Mouse (Mus musculus) left cerebral cortex, postnatal 36 days (tissue): ENCODE data around the gene Bsph1. TPM values are rescaled to one million over a fixed set of nuclear protein-coding genes. Genes with fewer than 3 reads are reported as not detected.
A peak's percentile ranks its signal among the peaks of the same experiment; 100 is the strongest.
"Not testable (repeated sequence)": the region's sequence is repeated elsewhere in the genome, so short reads cannot be mapped to it uniquely, and the experiment has no call there.

Experiments
- DNase-seq, 2 experiments: peaks; one replicate each; pipeline ENCODE4 v3.0.0; 2021 to 2022; ENCODE audit warnings: low spot score in 2 of 2, mixed read lengths in 1 of 2
- intact Hi-C: fragments of 180-260 bp; cut with DNase I; formaldehyde crosslinking; loops from one replicate; pipeline ENCODE4 v1.15.1; 2025
- total RNA-seq, 2 experiments: library from RNA; stranded (reverse); gene quantifications; 2 replicates each; pipeline ENCODE4 v1.2.3; 2021

The Bsph1 gene
- total RNA-seq, result not detected

DNA sequence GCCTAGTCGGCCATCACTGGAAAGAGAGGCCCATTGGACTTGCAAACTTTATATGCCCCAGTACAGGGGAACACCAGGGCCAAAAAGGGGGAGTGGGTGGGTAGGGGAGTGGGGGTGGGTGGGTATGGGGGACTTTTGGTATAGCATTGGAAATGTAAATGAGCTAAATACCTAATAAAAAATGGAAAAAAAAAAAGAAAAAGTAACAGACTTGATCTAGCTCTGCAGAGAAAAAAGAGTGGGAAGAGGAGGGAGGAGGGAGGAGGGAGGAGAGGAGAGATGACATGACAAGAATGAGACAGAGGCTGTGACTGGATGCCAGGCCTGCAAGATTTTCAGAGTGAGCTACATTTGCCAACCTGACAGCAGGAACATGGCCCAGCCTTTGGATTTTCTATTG, at the start of gene Bsph1:
Bsph1 (plus strand) TSS at position 301 of the 400 bp plus-strand sequence.
- intact Hi-C loops, DNase-seq: not testable (repeated sequence)

DNA sequence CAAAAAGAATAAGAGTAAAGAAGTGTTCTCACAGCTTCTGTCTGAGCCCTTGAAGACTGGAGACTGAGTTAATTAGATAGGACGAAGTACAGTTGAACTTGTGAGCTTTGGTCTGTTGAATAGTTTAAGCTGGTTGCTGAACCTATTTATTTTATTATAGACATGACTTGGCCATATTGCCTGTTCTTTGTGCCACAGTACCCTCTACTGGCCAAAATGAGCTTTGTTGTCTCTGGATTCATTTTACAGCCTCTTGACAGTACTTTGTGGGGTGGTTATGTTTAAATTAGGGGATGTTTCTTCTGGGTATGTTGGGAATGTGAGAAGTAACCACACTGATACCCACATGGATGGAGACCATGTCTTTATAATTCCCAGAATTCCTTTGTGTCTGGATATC, 60.9 kb downstream of the Bsph1 start:
- intact Hi-C loops, result loop anchor here (2.0 to 5.0 kb wide), 2 partner anchors 223 to 439 kb away; no protein-coding TSS in a partner anchor
- DNase-seq, result peak in 1 of 2 experiments; percentile 15

Other genes starting within 250 kb of the Bsph1 start
- gene Vmn1r89, start 237.8 kb upstream of the Bsph1 start, total RNA-seq, result not detected
- 1 to 10 TPM; 7.0 to 7.8 TPM for gene Lig1, start 173.6 kb upstream of the Bsph1 start, total RNA-seq
- 10 to 100 TPM; 13.4 to 15.9 TPM for gene Zswim9, start 172.1 kb upstream of the Bsph1 start, total RNA-seq
- gene Pla2g4c, start 126.2 kb upstream of the Bsph1 start, total RNA-seq, result under 1 TPM; 0.25 to 0.43 TPM
- under 1 TPM; 0.35 to 0.66 TPM for gene Cabp5, start 52.7 kb upstream of the Bsph1 start, total RNA-seq
- gene Bsph2, start 120.2 kb downstream of the Bsph1 start, total RNA-seq, result not detected
- gene Sult2a5, start 173.1 kb downstream of the Bsph1 start, total RNA-seq, result not detected